8 mouse cellular contexts compared by ENCODE assay signal in the genomic region with DNA sequence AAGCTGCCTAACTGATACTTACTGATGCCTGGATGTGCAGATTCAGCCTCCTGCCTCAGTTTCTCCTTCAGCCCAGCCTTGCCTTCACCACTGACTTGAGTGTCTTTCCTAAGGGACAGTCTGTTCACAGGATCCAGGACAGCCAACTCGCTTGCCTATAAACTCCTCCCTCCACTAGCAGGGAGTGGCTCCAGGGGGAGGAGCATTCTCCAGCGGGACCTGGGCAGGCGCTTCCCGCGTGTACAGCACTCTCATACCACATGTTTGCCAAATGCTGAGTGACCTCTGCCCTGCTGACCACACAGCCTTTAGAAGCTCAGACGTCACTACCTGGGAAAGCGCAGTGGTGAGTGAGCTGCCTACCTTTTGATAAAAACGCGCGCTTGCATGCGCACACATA. TPM values are rescaled to one million over a fixed set of nuclear protein-coding genes. Genes with fewer than 3 reads are reported as not detected.
DNase-seq lines count a peak whose midpoint lies in the region; ATAC-seq and TF ChIP-seq lines count a peak whose summit lies in the region.

No protein-coding gene starts in this region.

- no peak overlapping the region for H3K27ac ChIP-seq in neural tube, embryonic 11.5 days (ENCODE audit: low read depth, low read length)
- H3K27ac ChIP-seq in forebrain, embryonic 15.5 days (replicated peaks): no peak overlapping the region
- no peak overlapping the region for H3K27ac ChIP-seq in layer of hippocampus, adult 2 months

- no peaks in the 10 kb centered on the region for H3K36me3 ChIP-seq in neural tube, embryonic 11.5 days (ENCODE audit: control insufficient read depth, insufficient read depth, low read length)
- H3K36me3 ChIP-seq in forebrain, embryonic 15.5 days: no peaks in the 10 kb centered on the region

- H3K9me3 ChIP-seq in neural tube, embryonic 11.5 days (ENCODE audit: control insufficient read depth, low read length): no peaks in the 10 kb centered on the region
- H3K9me3 ChIP-seq in forebrain, embryonic 15.5 days: no peaks in the 10 kb centered on the region

- no peak for ATAC-seq in neural tube, embryonic 11.5 days (ENCODE audit: insufficient read depth, low FRiP score, low TSS enrichment)
- ATAC-seq in forebrain, embryonic 15.5 days (replicated peaks): no peak
- no peak for ATAC-seq in cerebellum, adult (ENCODE audit: insufficient number of reproducible peaks, low FRiP score, low TSS enrichment)

- no peaks in the 10 kb centered on the region for H3K27me3 ChIP-seq in neural tube, embryonic 11.5 days (ENCODE audit: control insufficient read depth, insufficient read depth, low read length)
- H3K27me3 ChIP-seq in forebrain, embryonic 15.5 days: no peaks in the 10 kb centered on the region

- H3K9ac ChIP-seq in neural tube, embryonic 11.5 days (ENCODE audit: low read length): no peak overlapping the region
- H3K9ac ChIP-seq in forebrain, embryonic 15.5 days (replicated peaks): no peak overlapping the region

- TF ChIP-seq CTCF in layer of hippocampus, adult 2 months (conservative IDR thresholded peaks at IDR 0.05): no peak

- no peak overlapping the region for H3K4me3 ChIP-seq in neural tube, embryonic 11.5 days (ENCODE audit: low read depth, low read length)
- H3K4me3 ChIP-seq in forebrain, embryonic 15.5 days: no peak overlapping the region
- no peak overlapping the region for H3K4me3 ChIP-seq in layer of hippocampus, adult 2 months

- 29% methylated on average over 11 of the region's 11 CpGs for WGBS in neural tube, embryonic 11.5 days
- WGBS in forebrain, embryonic 15.5 days: 20% methylated on average over 11 of the region's 11 CpGs

- 0 out of 2 replicates have a peak overlapping the region, but pooled peaks have one; percentile 16 for H3K4me2 ChIP-seq in neural tube, embryonic 11.5 days (ENCODE audit: low read depth)
- 0 out of 2 replicates have a peak overlapping the region, but pooled peaks have one; percentile 3 for H3K4me2 ChIP-seq in forebrain, embryonic 15.5 days (replicated peaks)

- no peaks in the 10 kb centered on the region for H3K4me1 ChIP-seq in neural tube, embryonic 11.5 days (ENCODE audit: control insufficient read depth, insufficient read depth, low read length)
- peaks cover 6% of the 10 kb centered on the region; the same call in 1 of the 2 replicates for H3K4me1 ChIP-seq in forebrain, embryonic 15.5 days

- no peak for DNase-seq in neural tube, embryonic 11.5 days (ENCODE audit: low spot score)
- no peak for DNase-seq in neural tube, embryonic 10.5 days (ENCODE audit: extremely low spot score, low spot score)
- peak; percentile 86 to 94 for DNase-seq in kidney, postnatal 25 days
- peak; percentile 64 for DNase-seq in lung, postnatal 36 days
- DNase-seq in layer of hippocampus, adult 2 months (ENCODE audit: low spot score in 2 of 2): no peak
- no peak for DNase-seq in ovary, adult 18-20 months (ENCODE audit: low spot score)

RNA-seq across cellular contexts. Expression of a gene that starts 15.9 kb away (rescaled TPM):
- 1,923 and 1,983 TPM in 2 replicates for polyA plus RNA-seq in neural tube, embryonic 11.5 days (2014; fragmentation: Nextera tagmentation; extraction: Ambion mirVana)
- 953 and 957 TPM in 2 replicates for polyA plus RNA-seq in forebrain, embryonic 15.5 days (2015; fragmentation: Nextera tagmentation; extraction: Ambion mirVana)
- 100 to 1,000 TPM; 416 to 423 TPM for total RNA-seq in layer of hippocampus, adult 2 months (2021)

RNA-seq across cellular contexts. Expression of a gene that starts 19.5 kb away (rescaled TPM):
- 0.39 TPM in 1 of 2 replicates, not detected in the other for polyA plus RNA-seq in neural tube, embryonic 11.5 days (2014; fragmentation: Nextera tagmentation; extraction: Ambion mirVana)
- not detected in 2 replicates for polyA plus RNA-seq in forebrain, embryonic 15.5 days (2015; fragmentation: Nextera tagmentation; extraction: Ambion mirVana)
- total RNA-seq in layer of hippocampus, adult 2 months (2021): not detected

Comparison
In these comparisons a context has a peak if more than half of its experiments do, and no peak if none do; other contexts are left out.
1. DNase-seq: peak in kidney, postnatal 25 days (2 of 2) and lung, postnatal 36 days (single experiment); none in neural tube, embryonic 11.5 days (single experiment), neural tube, embryonic 10.5 days (single experiment), layer of hippocampus, adult 2 months (0 of 2) and ovary, adult 18-20 months (single experiment).